Mouse (Mus musculus) MEL (cell line): ENCODE results near the gene Hibch.
"Not testable (repeated sequence)": the region's sequence is repeated elsewhere in the genome, so short reads cannot be mapped to it uniquely, and the experiment has no call there.

Source experiments
- CHD2 ChIP-seq: IDR thresholded peaks from 2 replicates; pipeline ENCODE4 v1.6.1; 2011; ENCODE audit warnings: low read length, improper control_type of control experiment
- CTCF ChIP-seq, 3 experiments: IDR thresholded peaks in 2 of 3; conservative IDR thresholded peaks in 1 of 3; 2 replicates each; pipeline ENCODE4 v1.5.1; 2011 to 2012; ENCODE audit warnings: low read length in 3 of 3, low read depth in 2 of 3, mild to moderate bottlenecking in 2 of 3, improper control_type of control experiment in 1 of 3, inconsistent platforms in 1 of 3, mixed read lengths in 1 of 3, moderate library complexity in 1 of 3; ENCODE audit not compliant: control insufficient read depth in 1 of 3, insufficient read depth in 1 of 3, poor library complexity in 1 of 3, severe bottlenecking in 1 of 3
- EP300 ChIP-seq, 2 experiments: IDR thresholded peaks; 2 replicates each; pipeline ENCODE4 v1.6.1; 2011; ENCODE audit warnings: improper control_type of control experiment in 2 of 2, low read length in 2 of 2, low read depth in 1 of 2, mild to moderate bottlenecking in 1 of 2
- ETS1 ChIP-seq: IDR thresholded peaks from 2 replicates; pipeline ENCODE4 v1.6.1; 2012; ENCODE audit warnings: low read depth, mild to moderate bottlenecking, inconsistent platforms, low read length, improper control_type of control experiment, moderate library complexity
- GATA1 ChIP-seq: IDR thresholded peaks from 2 replicates; pipeline ENCODE4 v1.6.1; 2011; ENCODE audit warnings: low read depth, low read length, improper control_type of control experiment
- HCFC1 ChIP-seq: IDR thresholded peaks from 2 replicates; pipeline ENCODE4 v1.6.1; 2012; ENCODE audit warnings: low read depth, mild to moderate bottlenecking, inconsistent platforms, low read length, improper control_type of control experiment, moderate library complexity
- KAT2A ChIP-seq: conservative IDR thresholded peaks from 2 replicates; pipeline ENCODE4 v1.6.1; 2012; ENCODE audit warnings: low read depth, low read length, improper control_type of control experiment, inconsistent platforms
- MAX ChIP-seq: IDR thresholded peaks from 2 replicates; pipeline ENCODE4 v1.6.1; 2011; ENCODE audit warnings: low read length, improper control_type of control experiment
- POLR2A ChIP-seq, 2 experiments: IDR thresholded peaks; 2 replicates each; pipeline ENCODE4 v1.6.1; 2011 to 2012; ENCODE audit warnings: low read length in 2 of 2, mild to moderate bottlenecking in 2 of 2, control low read depth in 1 of 2, improper control_type of control experiment in 1 of 2, low read depth in 1 of 2, moderate library complexity in 1 of 2; ENCODE audit not compliant: control insufficient read depth in 1 of 2, insufficient read depth in 1 of 2, poor library complexity in 1 of 2
- SMC3 ChIP-seq: IDR thresholded peaks from 2 replicates; pipeline ENCODE4 v1.6.1; 2011; ENCODE audit warnings: low read depth, low read length, improper control_type of control experiment
- TAL1 ChIP-seq: IDR thresholded peaks from 2 replicates; pipeline ENCODE4 v1.6.1; 2012; ENCODE audit warnings: mild to moderate bottlenecking, inconsistent platforms, low read length, moderate library complexity, mixed read lengths
- USF1 ChIP-seq: IDR thresholded peaks from 2 replicates; pipeline ENCODE4 v1.6.1; 2014; ENCODE audit warnings: low read depth, mild to moderate bottlenecking, inconsistent platforms, low read length, improper control_type of control experiment, moderate library complexity
- ZC3H11A ChIP-seq: IDR thresholded peaks from 2 replicates; pipeline ENCODE4 v1.6.1; 2012; ENCODE audit warnings: low read depth, mild to moderate bottlenecking, inconsistent platforms, low read length, improper control_type of control experiment
- ZNF384 ChIP-seq: IDR thresholded peaks from 2 replicates; pipeline ENCODE4 v1.6.1; 2012; ENCODE audit warnings: low read depth, mild to moderate bottlenecking, inconsistent platforms, low read length, improper control_type of control experiment

DNA sequence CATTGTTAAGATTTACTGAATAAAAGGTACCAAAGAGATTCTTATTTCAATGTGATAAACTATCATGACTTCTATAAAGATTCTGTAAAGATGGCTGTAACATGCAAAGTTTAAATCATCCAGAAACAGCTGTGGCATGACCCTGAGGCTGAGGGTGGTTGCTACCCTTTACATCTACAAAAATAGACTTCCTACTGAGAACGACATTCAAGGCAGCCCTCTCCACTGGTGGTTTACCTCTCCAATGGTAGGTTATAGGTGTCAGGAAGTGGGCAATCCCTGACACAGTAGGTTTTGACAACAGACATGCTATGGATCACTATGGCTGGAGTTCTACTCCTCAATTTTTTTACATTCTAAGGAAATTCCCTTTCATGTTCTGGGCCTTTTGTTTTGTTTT lies 79.8 kb downstream of the Hibch start:
- TF ChIP-seq CTCF (IDR thresholded peaks at IDR 0.05 in 2 of 3, conservative IDR thresholded peaks at IDR 0.05 in 1 of 3; ENCODE audit: control insufficient read depth in 1 of 3, insufficient read depth in 1 of 3, low read depth in 2 of 3, low read length in 3 of 3, poor library complexity in 1 of 3, severe bottlenecking in 1 of 3); ETS1; POLR2A (IDR thresholded peaks at IDR 0.05; ENCODE audit: control insufficient read depth in 1 of 2, insufficient read depth in 1 of 2, low read depth in 1 of 2, low read length in 2 of 2, poor library complexity in 1 of 2); EP300 (IDR thresholded peaks at IDR 0.05; ENCODE audit: low read depth in 1 of 2, low read length in 2 of 2); MAX; GATA1; SMC3; CHD2; HCFC1; ZC3H11A; ZNF384; TAL1; USF1; KAT2A: not testable (repeated sequence)
